Mouse (Mus musculus) heart, embryonic 16.5 days (tissue): ENCODE data around the gene Rhou. TPM values are rescaled to one million over a fixed set of nuclear protein-coding genes. Genes with fewer than 3 reads are reported as not detected.

Experiments
- ATAC-seq: fragments of 200-750 bp; cut with Nextera tagmentation; replicated peaks from 2 replicates; pipeline ENCODE4 v1.8.0; 2017; ENCODE audit warnings: moderate number of reproducible peaks; ENCODE audit not compliant: insufficient read depth, low FRiP score; ENCODE audit errors: extremely low read depth
- H3K27ac ChIP-seq: fragments of 300-500 bp; sonication (generic); 2 replicates; pipeline ENCODE4 v1.5.1; 2014; ENCODE audit warnings: mild to moderate bottlenecking, low read length, control low read depth, moderate library complexity
- H3K27me3 ChIP-seq: fragments of 300-500 bp; sonication (generic); 2 replicates; pipeline ENCODE4 v1.6.1; 2014; ENCODE audit warnings: low read length, mixed read lengths; ENCODE audit not compliant: control insufficient read depth, insufficient read depth
- H3K36me3 ChIP-seq: fragments of 300-500 bp; sonication (generic); 2 replicates; pipeline ENCODE4 v1.6.1; 2014; ENCODE audit not compliant: control insufficient read depth, insufficient read depth
- H3K4me1 ChIP-seq: fragments of 300-500 bp; sonication (generic); 2 replicates; pipeline ENCODE4 v1.6.1; 2014; ENCODE audit warnings: low read length, mixed read lengths; ENCODE audit not compliant: control insufficient read depth, insufficient read depth
- H3K4me2 ChIP-seq: fragments of 300-500 bp; sonication (generic); 2 replicates; pipeline ENCODE4 v1.6.1; 2014; ENCODE audit warnings: low read depth, mild to moderate bottlenecking, control low read depth, low read length
- H3K4me3 ChIP-seq: fragments of 300-500 bp; sonication (generic); 2 replicates; pipeline ENCODE4 v1.5.1; 2014; ENCODE audit warnings: mild to moderate bottlenecking, control low read depth, low read length
- H3K9ac ChIP-seq: fragments of 300-500 bp; sonication (generic); 2 replicates; pipeline ENCODE4 v1.6.1; 2014; ENCODE audit warnings: low read length, control low read depth
- H3K9me3 ChIP-seq: fragments of 300-500 bp; sonication (generic); replicated peaks from 2 replicates; pipeline ENCODE4 v1.6.1; 2016; ENCODE audit warnings: low read length; ENCODE audit not compliant: control insufficient read depth
- WGBS: fragments of 180-500 bp; shearing (Covaris S2); extraction: QIAGEN DNeasy Blood & Tissue Kit; methylation state at CpG from one replicate; pipeline ENCODE4 v1.1.7; 2014; 5-methylcytosine and 5-hydroxymethylcytosine counted together
- polyA plus RNA-seq: library from polyadenylated mRNA; unstranded; fragments of >200 nt; fragmentation: Nextera tagmentation; extraction: Ambion mirVana; gene quantifications from 2 replicates; pipeline ENCODE4 v1.2.1, GENCODE M21; 2015

The Rhou gene
- polyA plus RNA-seq, 1 experiment from 2014 or later, result 4.2 TPM

GRCm38 (mm10) chr8:123672648-123673047 is 18.9 kb downstream of the Rhou start:
- H3K27me3 ChIP-seq, result no peaks in the 10 kb centered on the region
- H3K4me1 ChIP-seq, result peaks cover 7% of the 10 kb centered on the region
- WGBS, result 73% methylated on average over 6 of the region's 6 CpGs

GRCm38 (mm10) chr8:123675611-123676010 is 21.9 kb downstream of the Rhou start:
- Histone ChIP-seq H3K36me3 (no peaks in the 10 kb centered on the region), H3K4me3 (no peak overlapping the region), H3K4me1 (peaks cover 7% of the 10 kb centered on the region), H3K27me3 (no peaks in the 10 kb centered on the region), H3K4me2 (0 out of 2 replicates have a peak overlapping the region, but pooled peaks have one; percentile 27), H3K9ac (no peak overlapping the region; the same call in 1 of the 2 replicates), H3K27ac (no peak overlapping the region), H3K9me3 (no peaks in the 10 kb centered on the region)
- 17% methylated on average over 5 of the region's 5 CpGs for WGBS
- ATAC-seq, result no peak

More at GRCm38 (mm10) chr8:123672648-123673047, 18.9 kb downstream of the Rhou start:
- Histone ChIP-seq H3K36me3 (no peaks in the 10 kb centered on the region), H3K4me2 (no peak overlapping the region), H3K27ac (no peak overlapping the region), H3K9ac (no peak overlapping the region), H3K9me3 (no peaks in the 10 kb centered on the region), H3K4me3 (no peak overlapping the region)
- no peak for ATAC-seq

GRCm38 (mm10) chr8:123678390-123678789 is 24.7 kb downstream of the Rhou start:
- Histone ChIP-seq H3K9me3 (no peaks in the 10 kb centered on the region), H3K4me3 (no peak overlapping the region), H3K36me3 (no peaks in the 10 kb centered on the region), H3K4me2 (no peak overlapping the region), H3K9ac (no peak overlapping the region), H3K27ac (no peak overlapping the region), H3K4me1 (peaks cover 9% of the 10 kb centered on the region), H3K27me3 (no peaks in the 10 kb centered on the region)
- no peak for ATAC-seq
- WGBS, result 71% methylated on average over 4 of the region's 4 CpGs

GRCm38 (mm10) chr8:123682073-123682761 is 28.5 kb downstream of the Rhou start:
- Histone ChIP-seq H3K4me3 (no peak overlapping the region), H3K9me3 (no peaks in the 10 kb centered on the region), H3K27ac (no peak overlapping the region), H3K27me3 (no peaks in the 10 kb centered on the region), H3K4me2 (no peak overlapping the region), H3K36me3 (no peaks in the 10 kb centered on the region), H3K9ac (no peak overlapping the region), H3K4me1 (peaks cover 2% of the 10 kb centered on the region; the same call in 1 of the 2 replicates)
- no peak; the same call in 1 of the 2 replicates for ATAC-seq
- WGBS, result 26% methylated on average over 18 of the region's 18 CpGs

- H3K27me3 ChIP-seq, result no peaks in the 10 kb centered on the region
- no peaks in the 10 kb centered on the region for H3K9me3 ChIP-seq
- ATAC-seq, result no peak
- no peak overlapping the region for H3K9ac ChIP-seq
- no peaks in the 10 kb centered on the region for H3K36me3 ChIP-seq
- H3K4me2 ChIP-seq, result no peak overlapping the region
- peaks cover 2% of the 10 kb centered on the region; the same call in 1 of the 2 replicates for H3K4me1 ChIP-seq
- no peak overlapping the region for H3K4me3 ChIP-seq
- no peak overlapping the region for H3K27ac ChIP-seq
- WGBS, result 59% methylated on average over 7 of the region's 7 CpGs
Measured at GRCm38 (mm10) chr8:123683321-123683720, 29.6 kb downstream of the Rhou start.

- H3K9me3 ChIP-seq, result no peaks in the 10 kb centered on the region
- no peak for ATAC-seq
- 83% methylated on average over 7 of the region's 7 CpGs for WGBS
- H3K4me3 ChIP-seq, result no peak overlapping the region
- no peaks in the 10 kb centered on the region for H3K36me3 ChIP-seq
- H3K4me2 ChIP-seq, result no peak overlapping the region
- H3K9ac ChIP-seq, result no peak overlapping the region
- H3K4me1 ChIP-seq, result peaks cover 2% of the 10 kb centered on the region; the same call in 1 of the 2 replicates
- no peaks in the 10 kb centered on the region for H3K27me3 ChIP-seq
- H3K27ac ChIP-seq, result no peak overlapping the region
Measured at GRCm38 (mm10) chr8:123684806-123685205, 31.1 kb downstream of the Rhou start.

- Histone ChIP-seq H3K9ac (no peak overlapping the region), H3K27me3 (no peaks in the 10 kb centered on the region), H3K27ac (no peak overlapping the region), H3K4me2 (no peak overlapping the region), H3K4me1 (peaks cover 2% of the 10 kb centered on the region; the same call in 1 of the 2 replicates), H3K9me3 (no peaks in the 10 kb centered on the region), H3K4me3 (no peak overlapping the region), H3K36me3 (no peaks in the 10 kb centered on the region)
- ATAC-seq, result no peak
- WGBS, result 74% methylated on average over 4 of the region's 4 CpGs
Measured at GRCm38 (mm10) chr8:123685477-123685876, 31.7 kb downstream of the Rhou start.

GRCm38 (mm10) chr8:123687826-123688225 is 34.1 kb downstream of the Rhou start:
- no peak for ATAC-seq
- no peaks in the 10 kb centered on the region for H3K27me3 ChIP-seq
- no peak overlapping the region for H3K9ac ChIP-seq
- H3K4me3 ChIP-seq, result no peak overlapping the region
- H3K9me3 ChIP-seq, result no peaks in the 10 kb centered on the region
- no peak overlapping the region for H3K27ac ChIP-seq
- no peaks in the 10 kb centered on the region for H3K4me1 ChIP-seq
- no peaks in the 10 kb centered on the region for H3K36me3 ChIP-seq
- no peak overlapping the region for H3K4me2 ChIP-seq
- 48% methylated on average over 4 of the region's 4 CpGs for WGBS

- Histone ChIP-seq H3K9ac (no peak overlapping the region), H3K36me3 (no peaks in the 10 kb centered on the region), H3K27me3 (no peaks in the 10 kb centered on the region), H3K4me1 (no peaks in the 10 kb centered on the region), H3K27ac (no peak overlapping the region), H3K4me3 (no peak overlapping the region), H3K9me3 (no peaks in the 10 kb centered on the region), H3K4me2 (no peak overlapping the region)
- ATAC-seq, result no peak
- 76% methylated on average over 10 of the region's 10 CpGs for WGBS
Measured at GRCm38 (mm10) chr8:123692165-123692962, 38.6 kb downstream of the Rhou start.
